Mouse (Mus musculus) embryonic facial prominence, embryonic 12.5 days (tissue): Measurements from ENCODE around the gene Scamp1. TPM values are rescaled to one million over a fixed set of nuclear protein-coding genes. Genes with fewer than 3 reads are reported as not detected.

Source experiments
- ATAC-seq: fragments of 200-750 bp; cut with Nextera tagmentation; 2 replicates; pipeline ENCODE4 v1.8.0; 2017; ENCODE audit not compliant: insufficient number of reproducible peaks, insufficient read depth, low FRiP score, low TSS enrichment
- H3K27ac ChIP-seq: fragments of 300-500 bp; sonication (generic); 2 replicates; pipeline ENCODE4 v1.5.1; 2016; ENCODE audit warnings: mild to moderate bottlenecking
- H3K27me3 ChIP-seq: fragments of 300-500 bp; sonication (generic); 2 replicates; pipeline ENCODE4 v1.6.1; 2016; ENCODE audit warnings: mild to moderate bottlenecking, moderate library complexity
- H3K36me3 ChIP-seq: fragments of 300-500 bp; sonication (generic); 2 replicates; pipeline ENCODE4 v1.6.1; 2016; ENCODE audit warnings: mild to moderate bottlenecking
- H3K4me1 ChIP-seq: fragments of 300-500 bp; sonication (generic); 2 replicates; pipeline ENCODE4 v1.6.1; 2016
- H3K4me2 ChIP-seq: fragments of 300-500 bp; sonication (generic); replicated peaks from 2 replicates; pipeline ENCODE4 v1.6.1; 2016; ENCODE audit warnings: mild to moderate bottlenecking, moderate library complexity
- H3K4me3 ChIP-seq: fragments of 300-500 bp; sonication (generic); 2 replicates; pipeline ENCODE4 v1.5.1; 2016; ENCODE audit warnings: mild to moderate bottlenecking
- H3K9ac ChIP-seq: fragments of 300-500 bp; sonication (generic); 2 replicates; pipeline ENCODE4 v1.6.1; 2016; ENCODE audit warnings: mild to moderate bottlenecking, moderate library complexity
- H3K9me3 ChIP-seq: fragments of 300-500 bp; sonication (generic); 2 replicates; pipeline ENCODE4 v1.6.1; 2016; ENCODE audit warnings: mild to moderate bottlenecking, moderate library complexity
- WGBS: fragments of 180-500 bp; shearing (Covaris S2); methylation state at CpG from one replicate; pipeline ENCODE4 v1.1.7; 2016; 5-methylcytosine and 5-hydroxymethylcytosine counted together
- polyA plus RNA-seq: library from polyadenylated mRNA; unstranded; fragments of >200 nt; fragmentation: Nextera tagmentation; extraction: Ambion mirVana; gene quantifications from 2 replicates; pipeline ENCODE4 v1.2.1, GENCODE M21; 2016

Scamp1 gene
- polyA plus RNA-seq, 1 experiment from 2014 or later: 37.7 TPM

- no peak for ATAC-seq
- no peak overlapping the region for H3K4me3 ChIP-seq
- H3K4me1 ChIP-seq: no peaks in the 10 kb centered on the region
- H3K9me3 ChIP-seq: no peaks in the 10 kb centered on the region
- H3K9ac ChIP-seq: no peak overlapping the region
- 86% methylated on average over 3 of the region's 3 CpGs for WGBS
- H3K4me2 ChIP-seq: no peak overlapping the region
- no peak overlapping the region for H3K27ac ChIP-seq
- no peaks in the 10 kb centered on the region for H3K27me3 ChIP-seq
- H3K36me3 ChIP-seq: no peaks in the 10 kb centered on the region
These were observed 31.4 kb downstream of the Scamp1 start for GRCm38 (mm10) chr13:94254286-94254685.

- H3K27me3 ChIP-seq: no peaks in the 10 kb centered on the region
- H3K4me1 ChIP-seq: no peaks in the 10 kb centered on the region
- H3K9ac ChIP-seq: no peak overlapping the region
- no peak overlapping the region for H3K27ac ChIP-seq
- 87% methylated on average over 5 of the region's 5 CpGs for WGBS
- H3K36me3 ChIP-seq: no peaks in the 10 kb centered on the region
- H3K4me3 ChIP-seq: no peak overlapping the region
- H3K4me2 ChIP-seq: no peak overlapping the region
- no peak for ATAC-seq
- no peaks in the 10 kb centered on the region for H3K9me3 ChIP-seq
These were observed 32.6 kb downstream of the Scamp1 start for GRCm38 (mm10) chr13:94253052-94253451.

GRCm38 (mm10) chr13:94250761-94251160 is 34.9 kb downstream of the Scamp1 start:
- Histone ChIP-seq H3K4me3 (no peak overlapping the region), H3K4me1 (no peaks in the 10 kb centered on the region), H3K36me3 (no peaks in the 10 kb centered on the region), H3K9ac (no peak overlapping the region), H3K27ac (no peak overlapping the region), H3K9me3 (no peaks in the 10 kb centered on the region), H3K27me3 (no peaks in the 10 kb centered on the region), H3K4me2 (no peak overlapping the region)
- no peak for ATAC-seq
- whole genome bisulfite sequencing: 90% methylated on average over 7 of the region's 8 CpGs

GRCm38 (mm10) chr13:94250188-94250587 is 35.5 kb downstream of the Scamp1 start:
- no peak for ATAC-seq
- Histone ChIP-seq H3K4me2 (no peak overlapping the region), H3K4me3 (no peak overlapping the region), H3K36me3 (no peaks in the 10 kb centered on the region), H3K27ac (no peak overlapping the region), H3K27me3 (no peaks in the 10 kb centered on the region), H3K9ac (no peak overlapping the region), H3K9me3 (no peaks in the 10 kb centered on the region), H3K4me1 (no peaks in the 10 kb centered on the region)
- whole genome bisulfite sequencing: 84% methylated on average over 6 of the region's 6 CpGs

GRCm38 (mm10) chr13:94242897-94243296 is 42.8 kb downstream of the Scamp1 start:
- H3K9ac ChIP-seq: no peak overlapping the region
- no peak overlapping the region for H3K4me2 ChIP-seq
- H3K27ac ChIP-seq: no peak overlapping the region
- H3K27me3 ChIP-seq: no peaks in the 10 kb centered on the region
- 62% methylated on average over 2 of the region's 2 CpGs for whole genome bisulfite sequencing
- H3K4me1 ChIP-seq: peaks cover 6% of the 10 kb centered on the region; the same call in 1 of the 2 replicates
- no peaks in the 10 kb centered on the region for H3K36me3 ChIP-seq
- H3K4me3 ChIP-seq: no peak overlapping the region
- no peaks in the 10 kb centered on the region for H3K9me3 ChIP-seq
- no peak for ATAC-seq

- Histone ChIP-seq H3K27ac (no peak overlapping the region), H3K4me2 (no peak overlapping the region), H3K36me3 (no peaks in the 10 kb centered on the region), H3K9ac (no peak overlapping the region), H3K9me3 (no peaks in the 10 kb centered on the region), H3K4me3 (no peak overlapping the region), H3K4me1 (peaks cover 6% of the 10 kb centered on the region; the same call in 1 of the 2 replicates), H3K27me3 (no peaks in the 10 kb centered on the region)
- no peak for ATAC-seq
- 47% methylated on average over 4 of the region's 4 CpGs for WGBS
These were observed 43.6 kb downstream of the Scamp1 start for GRCm38 (mm10) chr13:94241892-94242524.

- no peak overlapping the region for H3K27ac ChIP-seq
- no peak overlapping the region for H3K4me2 ChIP-seq
- no peaks in the 10 kb centered on the region for H3K27me3 ChIP-seq
- no peaks in the 10 kb centered on the region for H3K36me3 ChIP-seq
- H3K4me3 ChIP-seq: no peak overlapping the region
- H3K9me3 ChIP-seq: no peaks in the 10 kb centered on the region
- WGBS: 50% methylated on average over 5 of the region's 5 CpGs
- ATAC-seq: no peak
- peaks cover 6% of the 10 kb centered on the region; the same call in 1 of the 2 replicates for H3K4me1 ChIP-seq
- H3K9ac ChIP-seq: no peak overlapping the region
These were observed 44.8 kb downstream of the Scamp1 start for GRCm38 (mm10) chr13:94240873-94241272.

GRCm38 (mm10) chr13:94240111-94240510 is 45.5 kb downstream of the Scamp1 start:
- Histone ChIP-seq H3K4me1 (peaks cover 6% of the 10 kb centered on the region; the same call in 1 of the 2 replicates), H3K4me2 (no peak overlapping the region), H3K36me3 (no peaks in the 10 kb centered on the region), H3K9me3 (no peaks in the 10 kb centered on the region), H3K27ac (no peak overlapping the region), H3K4me3 (no peak overlapping the region), H3K9ac (no peak overlapping the region), H3K27me3 (no peaks in the 10 kb centered on the region)
- no peak for ATAC-seq
- 86% methylated on average over 6 of the region's 6 CpGs for WGBS

- 58% methylated on average over 4 of the region's 4 CpGs for WGBS
- no peak overlapping the region for H3K4me2 ChIP-seq
- H3K4me3 ChIP-seq: no peak overlapping the region
- ATAC-seq: no peak
- no peak overlapping the region for H3K9ac ChIP-seq
- H3K36me3 ChIP-seq: no peaks in the 10 kb centered on the region
- no peaks in the 10 kb centered on the region for H3K9me3 ChIP-seq
- H3K27ac ChIP-seq: no peak overlapping the region
- peaks cover 6% of the 10 kb centered on the region; the same call in 1 of the 2 replicates for H3K4me1 ChIP-seq
- H3K27me3 ChIP-seq: no peaks in the 10 kb centered on the region
These were observed 46.2 kb downstream of the Scamp1 start for GRCm38 (mm10) chr13:94239488-94239887.

- no peak overlapping the region for H3K4me3 ChIP-seq
- H3K27ac ChIP-seq: no peak overlapping the region
- no peaks in the 10 kb centered on the region for H3K9me3 ChIP-seq
- H3K9ac ChIP-seq: no peak overlapping the region
- no peak overlapping the region for H3K4me2 ChIP-seq
- 0 out of 2 replicates have a peak, but pooled peaks cover 8% of the 10 kb centered on the region for H3K36me3 ChIP-seq
- no peak for ATAC-seq
- H3K27me3 ChIP-seq: no peaks in the 10 kb centered on the region
- 90% methylated on average over 14 of the region's 14 CpGs for WGBS
- H3K4me1 ChIP-seq: no peaks in the 10 kb centered on the region
These were observed 53.8 kb downstream of the Scamp1 start for GRCm38 (mm10) chr13:94231871-94232270.

GRCm38 (mm10) chr13:94224717-94225705 is 60.6 kb downstream of the Scamp1 start:
- H3K27ac ChIP-seq: no peak overlapping the region
- no peak for ATAC-seq
- H3K9ac ChIP-seq: no peak overlapping the region
- no peak overlapping the region for H3K4me3 ChIP-seq
- H3K4me1 ChIP-seq: no peaks in the 10 kb centered on the region
- no peaks in the 10 kb centered on the region for H3K27me3 ChIP-seq
- no peaks in the 10 kb centered on the region for H3K9me3 ChIP-seq
- H3K4me2 ChIP-seq: no peak overlapping the region
- WGBS: 95% methylated on average over 38 of the region's 38 CpGs
- H3K36me3 ChIP-seq: peaks cover 17% of the 10 kb centered on the region; the same call in 1 of the 2 replicates

GRCm38 (mm10) chr13:94223609-94224008 is 62.0 kb downstream of the Scamp1 start:
- no peaks in the 10 kb centered on the region for H3K4me1 ChIP-seq
- no peaks in the 10 kb centered on the region for H3K9me3 ChIP-seq
- H3K4me2 ChIP-seq: no peak overlapping the region
- H3K27ac ChIP-seq: no peak overlapping the region
- 64% methylated on average over 14 of the region's 14 CpGs for WGBS
- no peak for ATAC-seq
- no peaks in the 10 kb centered on the region for H3K27me3 ChIP-seq
- no peak overlapping the region for H3K4me3 ChIP-seq
- peaks cover 17% of the 10 kb centered on the region; the same call in 1 of the 2 replicates for H3K36me3 ChIP-seq
- H3K9ac ChIP-seq: no peak overlapping the region
